Mouse (Mus musculus) heart, postnatal 4 days (tissue): ENCODE data around the gene Slc28a3. TPM values are rescaled to one million over a fixed set of nuclear protein-coding genes. Genes with fewer than 3 reads are reported as not detected.

ENCODE experiments used
- DNase-seq: peaks from one replicate; pipeline ENCODE4 v3.0.0; 2021
- total RNA-seq, 2 experiments: library from RNA; stranded (reverse); gene quantifications; 2 replicates each; pipeline ENCODE4 v1.2.3; 2021

Slc28a3 gene
- total RNA-seq, 2 experiments from 2014 or later, result not detected

DNA sequence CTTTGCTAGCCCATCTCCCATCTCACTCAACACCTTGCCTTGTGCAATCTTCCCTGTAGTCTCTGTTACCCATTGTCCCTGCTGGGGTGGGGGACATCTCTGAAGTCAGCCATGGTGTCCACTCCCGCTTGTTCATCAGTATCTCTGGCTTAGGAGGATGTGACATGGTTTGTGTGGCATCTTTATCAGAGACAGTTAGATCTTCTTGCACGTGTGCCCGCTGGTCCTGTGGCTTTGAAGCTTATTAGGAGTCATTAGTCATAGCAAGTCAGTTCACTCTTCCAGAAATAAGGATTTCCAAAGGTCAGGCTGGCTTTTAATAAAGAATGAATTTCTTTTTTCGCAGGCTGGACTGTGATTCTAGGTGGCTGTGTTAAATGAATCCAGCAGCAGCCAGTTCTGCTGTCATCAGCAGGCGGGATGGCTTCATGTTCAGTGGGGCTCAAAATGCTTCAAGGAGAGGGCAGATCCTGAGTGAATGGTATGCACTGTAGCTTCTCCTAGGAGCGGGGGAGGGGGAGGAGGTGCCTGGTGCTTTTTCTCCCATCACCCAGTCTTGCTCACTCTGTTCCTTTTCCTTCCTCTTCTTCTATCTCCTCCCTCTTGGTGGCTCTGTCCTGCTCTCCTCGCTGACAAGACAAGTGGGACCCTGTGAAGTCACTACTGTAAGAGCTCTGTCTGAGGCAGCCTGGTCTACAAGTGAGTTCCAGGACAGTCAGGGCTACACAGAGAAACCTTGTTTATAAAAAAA is 89.9 kb downstream of the Slc28a3 start:
- no peak for DNase-seq

- no peak for DNase-seq
Observed at GRCm38 (mm10) chr13:58520028-58520427, 90.6 kb downstream of the Slc28a3 start.

DNA sequence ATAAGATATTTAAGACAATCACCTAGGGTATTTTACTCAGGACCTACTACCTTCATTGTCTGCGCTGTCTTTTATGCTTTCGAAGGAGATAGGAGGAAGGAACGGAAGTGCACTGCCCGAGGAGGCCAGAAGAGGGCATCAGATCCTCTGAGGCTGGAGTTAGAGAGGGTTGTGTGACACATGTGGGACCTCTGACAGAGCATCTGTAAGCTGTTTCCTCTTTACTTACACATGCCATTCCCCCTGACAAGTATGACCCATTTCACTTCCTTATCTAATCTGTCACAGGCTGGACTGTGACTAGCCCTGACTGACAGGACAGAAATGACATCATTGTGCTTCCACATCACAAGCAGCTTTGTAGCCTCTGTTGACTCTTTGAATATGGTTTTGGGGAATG is 94.4 kb downstream of the Slc28a3 start:
- DNase-seq, result peak; percentile 37

- no peak for DNase-seq
Observed at GRCm38 (mm10) chr13:58515635-58516034, 95.0 kb downstream of the Slc28a3 start.

- DNase-seq, result peak; percentile 24
Observed at GRCm38 (mm10) chr13:58514147-58514727, 96.4 kb downstream of the Slc28a3 start.

DNA sequence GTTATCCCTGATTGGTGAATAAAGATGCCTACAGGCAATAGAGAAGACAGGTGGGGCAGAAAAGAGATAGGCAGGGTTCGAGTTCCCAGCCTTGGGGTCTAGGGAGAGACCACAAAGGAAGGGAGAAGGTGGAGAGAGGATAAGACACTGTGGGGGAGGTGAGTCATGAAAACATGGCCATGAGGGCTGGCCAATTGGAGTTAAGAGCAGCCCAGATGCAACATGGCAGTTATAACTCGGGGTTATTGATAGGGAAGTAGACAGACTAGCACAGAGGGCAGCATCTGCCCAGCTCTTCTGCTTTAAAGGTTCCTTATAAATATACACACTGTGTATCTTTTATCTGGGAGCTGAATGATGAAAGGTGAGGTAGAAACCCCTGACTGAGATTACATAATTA is 98.8 kb downstream of the Slc28a3 start:
- no peak for DNase-seq

GRCm38 (mm10) chr13:58511248-58511647 is 99.4 kb downstream of the Slc28a3 start:
- DNase-seq, result no peak

DNA sequence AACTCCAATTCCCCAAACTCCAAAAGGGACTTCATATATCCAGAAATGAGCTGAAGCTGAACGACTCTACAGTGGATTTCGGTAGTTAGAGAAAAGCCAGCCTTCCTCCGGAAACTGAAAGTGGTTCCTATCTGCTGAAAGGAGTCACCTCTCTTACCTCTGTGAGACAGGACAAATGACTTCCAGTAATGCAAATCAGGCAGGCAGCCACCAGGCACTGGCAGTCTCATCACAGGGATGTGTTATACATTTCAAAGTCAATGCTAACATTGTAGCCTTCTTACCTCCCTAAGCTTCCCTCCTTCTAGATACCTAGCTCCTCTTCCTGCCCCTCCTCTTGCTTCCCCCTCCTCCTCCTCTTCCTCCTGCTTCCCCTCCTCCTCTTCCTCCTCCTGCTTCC is 101.4 kb downstream of the Slc28a3 start:
- no peak for DNase-seq

DNA sequence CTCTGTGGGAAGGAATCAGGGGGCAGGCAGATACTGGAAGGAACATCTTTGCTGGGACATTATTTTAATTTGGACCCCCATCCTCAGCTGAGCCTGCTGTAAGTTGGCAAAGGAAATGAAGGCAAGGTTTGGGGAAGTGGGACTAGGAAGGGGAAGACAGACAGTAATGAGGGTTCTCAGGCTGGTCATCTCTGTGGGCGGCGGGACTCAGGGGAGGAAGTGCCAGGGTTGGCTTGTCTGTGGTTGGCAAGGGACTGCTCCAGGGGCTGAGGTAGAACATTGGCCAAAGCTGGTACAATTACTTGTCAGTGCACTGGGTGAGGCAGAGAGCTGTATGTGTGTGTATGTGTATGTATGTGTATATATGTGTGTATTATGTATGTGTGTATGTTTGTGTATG is 107.1 kb downstream of the Slc28a3 start:
- no peak for DNase-seq

- DNase-seq, result no peak
Observed at GRCm38 (mm10) chr13:58497809-58498208, 112.9 kb downstream of the Slc28a3 start.

Other genes with a start within 250 kb of the Slc28a3 start
- gene 2210016F16Rik, start 225.7 kb downstream of the Slc28a3 start, total RNA-seq, result 10 to 100 TPM; 18.6 to 18.7 TPM
- 10 to 100 TPM; 12.0 to 14.1 TPM for gene Rmi1, start 208.6 kb downstream of the Slc28a3 start, total RNA-seq
- 100 to 1,000 TPM; 898 to 905 TPM for gene Hnrnpk, start 207.5 kb downstream of the Slc28a3 start, total RNA-seq
- gene Ntrk2, start 195.7 kb upstream of the Slc28a3 start, total RNA-seq, result 1 to 10 TPM; 1.9 to 2.0 TPM